Mouse (Mus musculus) kidney, adult 18-20 months (tissue): ENCODE measurements around the gene Mtus2.

Experiments used
- DNase-seq: peaks from one replicate; pipeline ENCODE4 v3.0.0; 2021

Mtus2 gene

GRCm38 (mm10) chr5:147959088-147959487 lies 2.0 kb downstream of the Mtus2 start:
- DNase-seq = no peak

GRCm38 (mm10) chr5:147960793-147961192 lies 3.7 kb downstream of the Mtus2 start:
- no peak for DNase-seq

- no peak for DNase-seq
Observed at GRCm38 (mm10) chr5:147963820-147964580, 6.9 kb downstream of the Mtus2 start.

GRCm38 (mm10) chr5:147964776-147965175 lies 7.7 kb downstream of the Mtus2 start:
- DNase-seq = no peak

- DNase-seq = no peak
Observed at GRCm38 (mm10) chr5:147966646-147967045, 9.5 kb downstream of the Mtus2 start.

- no peak for DNase-seq
Observed at GRCm38 (mm10) chr5:147969566-147969965, 12.4 kb downstream of the Mtus2 start.

GRCm38 (mm10) chr5:147976001-147976400 lies 18.9 kb downstream of the Mtus2 start:
- DNase-seq = no peak

DNA sequence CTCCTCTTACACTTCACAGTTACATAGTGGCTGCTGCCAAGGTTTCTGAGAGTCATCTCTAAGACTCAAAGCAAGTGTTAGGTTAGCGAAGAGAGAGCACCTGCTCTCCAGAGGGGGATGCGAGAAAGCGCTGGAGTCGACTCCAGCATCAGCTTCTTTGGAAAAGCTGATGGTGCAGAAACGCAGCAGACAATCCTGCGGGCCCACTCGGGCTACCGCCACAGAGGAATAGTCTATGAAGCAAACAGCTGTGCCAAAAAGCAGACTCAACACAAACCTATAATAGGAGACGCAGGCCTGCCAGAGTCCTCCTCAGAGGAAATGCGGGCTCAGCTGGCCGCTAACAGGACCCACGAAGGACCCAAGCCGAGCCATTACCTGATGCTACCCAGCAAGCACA lies 23.5 kb downstream of the Mtus2 start:
- DNase-seq = no peak

- no peak for DNase-seq
Observed at GRCm38 (mm10) chr5:147990289-147990688, 33.2 kb downstream of the Mtus2 start.

GRCm38 (mm10) chr5:147990775-147991174 lies 33.7 kb downstream of the Mtus2 start:
- no peak for DNase-seq

- peak; percentile 64 for DNase-seq
Observed at GRCm38 (mm10) chr5:147992581-147993378, 35.7 kb downstream of the Mtus2 start.

- no peak for DNase-seq
Observed at GRCm38 (mm10) chr5:148005263-148005662, 48.1 kb downstream of the Mtus2 start.

DNA sequence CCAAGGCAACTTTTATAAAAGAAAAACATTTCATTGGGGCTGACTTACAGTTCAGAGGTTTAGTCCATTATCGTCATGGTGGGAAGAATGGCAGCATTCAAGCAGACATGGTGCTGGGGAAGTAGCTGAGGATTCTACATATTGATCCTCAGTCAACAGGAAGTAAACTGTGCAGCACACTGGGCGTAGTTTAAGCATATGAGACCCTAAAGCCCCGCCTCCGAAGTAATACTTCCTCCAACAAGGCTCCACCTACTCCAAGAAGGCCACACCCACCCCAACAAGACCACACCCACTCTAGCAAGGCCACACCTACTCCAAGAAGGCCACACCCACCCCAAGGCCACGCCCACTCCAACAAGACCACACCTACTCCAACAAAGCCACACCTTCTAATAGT lies 55.0 kb downstream of the Mtus2 start:
- DNase-seq = no peak

- DNase-seq = no peak
Observed at GRCm38 (mm10) chr5:148014133-148014854, 57.2 kb downstream of the Mtus2 start.

GRCm38 (mm10) chr5:148015383-148015782 lies 58.3 kb downstream of the Mtus2 start:
- DNase-seq = no peak

GRCm38 (mm10) chr5:148017371-148017770 lies 60.3 kb downstream of the Mtus2 start:
- no peak for DNase-seq

- DNase-seq = no peak
Observed at GRCm38 (mm10) chr5:148022784-148023183, 65.7 kb downstream of the Mtus2 start.

DNA sequence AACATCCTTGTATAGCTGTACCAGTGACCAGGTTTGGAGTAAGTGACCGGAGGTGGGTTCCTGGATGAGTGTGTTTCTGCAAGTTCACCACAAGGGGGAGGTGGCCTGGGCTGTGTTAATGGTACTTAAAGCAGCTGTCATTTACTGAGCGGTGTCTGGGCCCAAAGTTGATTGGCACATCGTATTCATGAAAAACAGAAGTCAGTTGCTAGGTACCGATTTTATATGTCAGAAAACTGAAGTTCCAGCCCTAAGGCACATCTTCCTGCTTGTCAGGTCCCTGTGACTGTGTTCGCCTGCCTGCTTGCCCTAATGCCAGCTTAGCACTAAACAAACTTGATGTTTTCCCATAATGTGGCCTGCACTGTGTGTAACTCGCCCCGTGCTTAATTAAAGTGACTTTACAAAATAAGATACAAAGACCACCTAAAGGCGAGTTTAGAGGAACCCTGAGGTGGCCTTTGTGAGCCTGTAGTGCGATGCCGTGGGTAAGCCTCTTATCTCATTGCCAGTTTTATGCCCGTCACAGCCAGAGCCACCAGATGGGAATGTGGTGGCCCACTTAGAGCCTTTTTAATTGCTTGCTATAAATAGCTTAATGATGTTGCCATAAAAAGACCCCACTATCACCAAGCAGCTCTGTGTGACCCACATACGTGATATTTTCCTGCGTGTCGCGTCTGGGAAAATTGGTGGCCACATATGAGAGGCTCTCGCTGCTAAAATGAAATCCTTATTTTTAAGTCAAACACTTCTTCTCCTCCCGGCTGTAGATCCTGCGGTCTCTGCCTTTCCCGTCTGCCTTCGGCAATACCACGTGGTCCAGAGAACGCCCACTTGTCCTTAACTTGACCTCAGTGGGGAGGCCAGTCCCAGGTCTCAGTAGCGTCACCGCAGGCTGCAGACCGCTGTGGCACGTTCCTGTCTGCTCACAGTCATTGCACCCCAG lies 69.6 kb downstream of the Mtus2 start:
- no peak for DNase-seq

- no peak for DNase-seq
Observed at GRCm38 (mm10) chr5:148027985-148028384, 70.9 kb downstream of the Mtus2 start.

- DNase-seq = no peak
Observed at GRCm38 (mm10) chr5:148041661-148042060, 84.5 kb downstream of the Mtus2 start.

DNA sequence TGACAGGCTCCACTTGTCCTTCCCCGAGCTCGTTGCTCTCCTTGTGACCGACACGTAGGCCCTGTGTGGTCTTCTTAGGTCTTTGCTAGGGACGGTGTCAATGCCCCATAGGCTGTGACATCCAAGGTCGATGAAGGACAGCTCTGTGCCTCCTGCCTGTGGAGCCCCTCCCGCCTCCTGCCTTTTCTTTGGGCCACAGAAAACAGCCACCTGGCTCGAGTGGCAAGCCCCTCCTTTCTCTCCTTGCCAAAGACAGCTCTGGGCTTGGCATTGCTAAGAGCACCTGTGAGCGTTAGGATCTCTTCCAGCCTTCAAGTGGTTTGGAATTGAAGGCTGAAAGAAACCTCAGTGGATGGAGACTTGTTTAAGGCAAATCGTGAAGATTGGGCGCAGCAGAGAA lies 91.1 kb downstream of the Mtus2 start:
- DNase-seq = no peak

DNA sequence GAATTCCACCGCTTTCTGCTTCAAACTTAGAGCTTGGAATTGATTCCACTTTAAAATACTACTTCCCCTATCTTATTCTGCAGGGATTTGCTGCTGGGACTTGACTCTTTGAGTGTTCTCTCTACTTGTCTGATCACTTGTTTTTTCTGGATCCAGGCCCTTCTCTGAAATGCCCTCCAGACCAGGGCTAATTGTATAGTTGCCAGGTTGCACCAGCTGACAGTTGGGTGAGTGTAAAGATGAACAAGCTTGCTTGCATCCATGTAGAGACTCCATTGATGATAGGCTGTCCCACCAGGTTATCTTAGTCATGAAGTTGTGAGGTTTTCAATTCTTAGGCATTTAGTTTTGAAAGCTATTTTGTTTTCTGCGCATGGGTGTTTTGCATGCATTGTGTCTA lies 92.2 kb downstream of the Mtus2 start:
- no peak for DNase-seq
